Mouse (Mus musculus) liver, embryonic 13.5 days (tissue): ENCODE results near the gene Glyr1. TPM values are rescaled to one million over a fixed set of nuclear protein-coding genes. Genes with fewer than 3 reads are reported as not detected.

Source experiments
- ATAC-seq: fragments of 200-750 bp; cut with Nextera tagmentation; 2 replicates; pipeline ENCODE4 v1.8.0; 2017; ENCODE audit warnings: low read depth, mild to moderate bottlenecking, moderate number of reproducible peaks, moderate library complexity
- DNase-seq: peaks from one replicate; pipeline ENCODE4 v3.0.0; 2022
- H3K27ac ChIP-seq: fragments of 300-500 bp; sonication (generic); 2 replicates; pipeline ENCODE4 v1.5.1; 2015; ENCODE audit warnings: moderate library complexity, mild to moderate bottlenecking, inconsistent platforms
- H3K27me3 ChIP-seq: fragments of 300-500 bp; sonication (generic); 2 replicates; pipeline ENCODE4 v1.6.1; 2015; ENCODE audit warnings: mild to moderate bottlenecking, inconsistent platforms
- H3K36me3 ChIP-seq: fragments of 300-500 bp; sonication (generic); 2 replicates; pipeline ENCODE4 v1.6.1; 2015; ENCODE audit warnings: mild to moderate bottlenecking, inconsistent platforms
- H3K4me1 ChIP-seq: fragments of 300-500 bp; sonication (generic); replicated peaks from 2 replicates; pipeline ENCODE4 v1.6.1; 2015; ENCODE audit warnings: inconsistent platforms
- H3K4me2 ChIP-seq: fragments of 300-500 bp; sonication (generic); 2 replicates; pipeline ENCODE4 v1.6.1; 2015; ENCODE audit warnings: inconsistent platforms, mild to moderate bottlenecking, moderate library complexity
- H3K4me3 ChIP-seq: fragments of 300-500 bp; sonication (generic); replicated peaks from 2 replicates; pipeline ENCODE4 v1.5.1; 2015; ENCODE audit warnings: mild to moderate bottlenecking, inconsistent platforms
- H3K9ac ChIP-seq: fragments of 300-500 bp; sonication (generic); 2 replicates; pipeline ENCODE4 v1.6.1; 2015; ENCODE audit warnings: mild to moderate bottlenecking, inconsistent platforms
- H3K9me3 ChIP-seq: fragments of 300-500 bp; sonication (generic); replicated peaks from 2 replicates; pipeline ENCODE4 v1.6.1; 2016; ENCODE audit warnings: inconsistent platforms
- WGBS: fragments of 180-500 bp; shearing (Covaris S2); methylation state at CpG from one replicate; pipeline ENCODE4 v1.1.7; 2015; ENCODE audit not compliant: insufficient replicate concordance; 5-methylcytosine and 5-hydroxymethylcytosine counted together
- polyA plus RNA-seq: library from polyadenylated mRNA; unstranded; fragments of >200 nt; fragmentation: Nextera tagmentation; extraction: Ambion mirVana; gene quantifications from 2 replicates; pipeline ENCODE4 v1.2.1, GENCODE M21; 2015

Glyr1 gene
- polyA plus RNA-seq, 1 experiment from 2014 or later, result 44.6 TPM

- Histone ChIP-seq H3K36me3 (peaks cover 20% of the 10 kb centered on the region), H3K27ac (no peak overlapping the region), H3K4me2 (no peak overlapping the region), H3K4me1 (peaks cover 39% of the 10 kb centered on the region), H3K27me3 (0 out of 2 replicates have a peak, but pooled peaks cover 5% of the 10 kb centered on the region), H3K9ac (no peak overlapping the region), H3K4me3 (no peak overlapping the region), H3K9me3 (no peaks in the 10 kb centered on the region)
- ATAC-seq (no peak), DNase-seq (no peak)
- WGBS, result 45% methylated on average over 7 of the region's 7 CpGs
Observed at GRCm38 (mm10) chr16:5011285-5011684, 38.4 kb downstream of the Glyr1 start.

GRCm38 (mm10) chr16:5010371-5010935 is 39.2 kb downstream of the Glyr1 start:
- Histone ChIP-seq H3K27me3 (0 out of 2 replicates have a peak, but pooled peaks cover 5% of the 10 kb centered on the region), H3K4me3 (no peak overlapping the region), H3K4me2 (0 out of 2 replicates have a peak overlapping the region, but pooled peaks have one; percentile 8), H3K27ac (peak overlapping the region; percentile 39; the same call in 1 of the 2 replicates), H3K9me3 (no peaks in the 10 kb centered on the region), H3K4me1 (peaks cover 39% of the 10 kb centered on the region), H3K9ac (no peak overlapping the region), H3K36me3 (peaks cover 12% of the 10 kb centered on the region)
- DNase-seq (no peak), ATAC-seq (no peak)
- 75% methylated on average over 10 of the region's 10 CpGs for WGBS

GRCm38 (mm10) chr16:5008076-5008475 is 41.6 kb downstream of the Glyr1 start:
- Histone ChIP-seq H3K4me3 (no peak overlapping the region), H3K36me3 (no peaks in the 10 kb centered on the region), H3K4me1 (peaks cover 38% of the 10 kb centered on the region), H3K9me3 (no peaks in the 10 kb centered on the region), H3K27me3 (0 out of 2 replicates have a peak, but pooled peaks cover 5% of the 10 kb centered on the region), H3K4me2 (peak overlapping the region; percentile 19; the same call in 1 of the 2 replicates), H3K27ac (peak overlapping the region; percentile 43; the same call in 1 of the 2 replicates), H3K9ac (no peak overlapping the region)
- 72% methylated on average over 12 of the region's 12 CpGs for WGBS
- DNase-seq (no peak), ATAC-seq (no peak)

GRCm38 (mm10) chr16:5007492-5007891 is 42.2 kb downstream of the Glyr1 start:
- H3K36me3 ChIP-seq, result no peaks in the 10 kb centered on the region
- H3K27ac ChIP-seq, result peak overlapping the region; percentile 43; the same call in 1 of the 2 replicates
- H3K4me2 ChIP-seq, result 0 out of 2 replicates have a peak overlapping the region, but pooled peaks have one; percentile 19
- no peak overlapping the region for H3K4me3 ChIP-seq
- 0 out of 2 replicates have a peak, but pooled peaks cover 5% of the 10 kb centered on the region for H3K27me3 ChIP-seq
- H3K4me1 ChIP-seq, result peaks cover 32% of the 10 kb centered on the region
- H3K9ac ChIP-seq, result no peak overlapping the region
- H3K9me3 ChIP-seq, result no peaks in the 10 kb centered on the region
- no peak for DNase-seq
- 48% methylated on average over 6 of the region's 6 CpGs for WGBS
- ATAC-seq, result no peak

GRCm38 (mm10) chr16:5007067-5007466 is 42.6 kb downstream of the Glyr1 start, which contains the start of gene Smim22:
Smim22 (plus strand) TSS chr16:5007288.
- Histone ChIP-seq H3K27ac (peak within 1 kb of the TSS; percentile 43; the same call in 1 of the 2 replicates), H3K36me3 (no peaks in the 10 kb centered on the region), H3K27me3 (0 out of 2 replicates have a peak, but pooled peaks cover 5% of the 10 kb centered on the region), H3K9me3 (no peaks in the 10 kb centered on the region), H3K9ac (no peak within 1 kb of the TSS), H3K4me1 (peaks cover 27% of the 10 kb centered on the region), H3K4me3 (no peak within 1 kb of the TSS), H3K4me2 (peak within 1 kb of the TSS; percentile 19; the same call in 1 of the 2 replicates)
- ATAC-seq (no peak), DNase-seq (no peak)
- 69% methylated on average over 5 of the region's 5 CpGs for WGBS

- H3K4me1 ChIP-seq, result peaks cover 4% of the 10 kb centered on the region; the same call in 1 of the 2 replicates
- ATAC-seq, result no peak
- H3K4me2 ChIP-seq, result no peak overlapping the region
- no peak overlapping the region for H3K27ac ChIP-seq
- 52% methylated on average over 3 of the region's 3 CpGs for WGBS
- H3K36me3 ChIP-seq, result no peaks in the 10 kb centered on the region
- H3K9ac ChIP-seq, result no peak overlapping the region
- no peaks in the 10 kb centered on the region for H3K9me3 ChIP-seq
- DNase-seq, result no peak
- no peak overlapping the region for H3K4me3 ChIP-seq
- no peaks in the 10 kb centered on the region for H3K27me3 ChIP-seq
Observed at GRCm38 (mm10) chr16:5000611-5001010, 49.1 kb downstream of the Glyr1 start.

- DNase-seq, result no peak
- Histone ChIP-seq H3K36me3 (no peaks in the 10 kb centered on the region), H3K4me1 (peaks cover 4% of the 10 kb centered on the region; the same call in 1 of the 2 replicates), H3K4me3 (no peak overlapping the region), H3K27ac (no peak overlapping the region), H3K27me3 (no peaks in the 10 kb centered on the region), H3K4me2 (no peak overlapping the region), H3K9ac (no peak overlapping the region), H3K9me3 (no peaks in the 10 kb centered on the region)
- no peak for ATAC-seq
- WGBS, result 56% methylated on average over 1 of the region's 1 CpGs
Observed at GRCm38 (mm10) chr16:4998984-4999383, 50.7 kb downstream of the Glyr1 start.

GRCm38 (mm10) chr16:4997553-4997952 is 52.1 kb downstream of the Glyr1 start, which contains the start of gene Sept12:
Sept12 (minus strand) TSS chr16:4997852.
- WGBS, result 59% methylated on average over 3 of the region's 3 CpGs
- Histone ChIP-seq H3K36me3 (no peaks in the 10 kb centered on the region), H3K27ac (no peak within 1 kb of the TSS), H3K9ac (no peak within 1 kb of the TSS), H3K27me3 (no peaks in the 10 kb centered on the region), H3K4me3 (no peak within 1 kb of the TSS), H3K4me1 (peaks cover 4% of the 10 kb centered on the region; the same call in 1 of the 2 replicates), H3K9me3 (no peaks in the 10 kb centered on the region), H3K4me2 (no peak within 1 kb of the TSS)
- no peak for DNase-seq
- no peak for ATAC-seq

- Histone ChIP-seq H3K4me2 (no peak overlapping the region), H3K36me3 (no peaks in the 10 kb centered on the region), H3K9me3 (no peaks in the 10 kb centered on the region), H3K9ac (no peak overlapping the region), H3K4me1 (peaks cover 4% of the 10 kb centered on the region), H3K27ac (no peak overlapping the region), H3K27me3 (no peaks in the 10 kb centered on the region), H3K4me3 (no peak overlapping the region)
- WGBS, result 73% methylated on average over 4 of the region's 4 CpGs
- DNase-seq (no peak), ATAC-seq (no peak)
Observed at GRCm38 (mm10) chr16:4993276-4993675, 56.4 kb downstream of the Glyr1 start.

GRCm38 (mm10) chr16:4984717-4985116 is 64.9 kb downstream of the Glyr1 start:
- ATAC-seq, result no peak
- Histone ChIP-seq H3K4me1 (no peaks in the 10 kb centered on the region; the same call in 1 of the 2 replicates), H3K36me3 (no peaks in the 10 kb centered on the region), H3K9ac (no peak overlapping the region), H3K27ac (no peak overlapping the region), H3K27me3 (no peaks in the 10 kb centered on the region; the same call in 1 of the 2 replicates), H3K4me2 (no peak overlapping the region), H3K9me3 (no peaks in the 10 kb centered on the region), H3K4me3 (no peak overlapping the region)
- no peak for DNase-seq
- 81% methylated on average over 12 of the region's 12 CpGs for WGBS

- 50% methylated on average over 4 of the region's 4 CpGs for WGBS
- H3K9me3 ChIP-seq, result no peaks in the 10 kb centered on the region
- ATAC-seq (peak; percentile 50; the same call in 1 of the 2 replicates), DNase-seq (no peak)
- H3K4me3 ChIP-seq, result no peak overlapping the region
- peaks cover 8% of the 10 kb centered on the region; the same call in 1 of the 2 replicates for H3K27me3 ChIP-seq
- H3K27ac ChIP-seq, result no peak overlapping the region
- no peak overlapping the region for H3K9ac ChIP-seq
- H3K36me3 ChIP-seq, result no peaks in the 10 kb centered on the region
- no peak overlapping the region for H3K4me2 ChIP-seq
- H3K4me1 ChIP-seq, result peaks cover 9% of the 10 kb centered on the region
Observed at GRCm38 (mm10) chr16:4979755-4980380, 69.8 kb downstream of the Glyr1 start.
